Mouse (Mus musculus): ENCODE data around the gene 4932438H23Rik. TPM values are rescaled to one million over a fixed set of nuclear protein-coding genes. Genes with fewer than 3 reads are reported as not detected.

The 4932438H23Rik gene
- total RNA-seq, 1 experiment, result 0.36 TPM

DNA sequence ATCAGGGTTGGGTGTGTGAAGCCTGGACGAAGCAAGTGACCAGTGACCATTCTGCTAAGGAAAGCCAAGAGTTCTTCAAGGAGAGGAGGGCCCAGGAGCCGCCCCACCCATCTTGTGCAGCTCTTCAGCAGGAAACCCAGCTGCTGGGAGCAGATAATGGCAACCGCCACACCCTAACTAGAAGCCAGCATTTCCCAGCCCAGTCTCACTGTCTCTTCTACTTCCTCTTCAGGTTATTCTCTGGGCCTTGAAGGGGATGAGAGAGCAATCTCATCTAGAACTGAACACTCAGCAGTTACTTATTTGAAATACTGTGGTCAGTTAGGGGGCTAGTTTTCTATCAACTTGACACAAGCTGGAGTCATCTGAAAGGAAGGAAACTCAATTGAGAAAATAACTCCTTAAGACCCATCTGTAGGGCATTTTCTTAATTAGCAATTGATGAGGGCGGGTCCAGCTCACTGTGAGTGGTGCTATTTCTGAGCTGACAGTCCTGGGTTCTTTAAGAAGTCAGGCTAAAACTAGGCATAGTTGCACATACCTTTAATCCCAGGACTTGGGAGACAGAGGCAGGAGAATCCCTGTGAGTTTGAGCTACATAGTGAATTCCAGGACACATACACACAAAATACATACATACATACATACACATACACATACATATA lies 8.1 kb downstream of the 4932438H23Rik start:
- Histone ChIP-seq H3K4me3 (ENCODE audit: insufficient read depth in 1 of 2, low read depth in 1 of 2, low read length in 2 of 2, poor library complexity in 1 of 2, severe bottlenecking in 1 of 2) (no peak overlapping the region), H3K27ac (ENCODE audit: insufficient read depth, low read depth, low read length, poor library complexity, severe bottlenecking) (no peak overlapping the region), H3K9ac (ENCODE audit: insufficient read depth, low read depth, low read length, poor library complexity, severe bottlenecking) (no peak overlapping the region), H3K9me3 (ENCODE audit: control insufficient read depth, insufficient read depth, low read depth, low read length) (0 out of 2 replicates have a peak, but pooled peaks cover under 1% of the 10 kb centered on the region), H3K36me3 (ENCODE audit: control insufficient read depth, insufficient read depth, low read length, poor library complexity, severe bottlenecking) (no peaks in the 10 kb centered on the region), H3K4me1 (ENCODE audit: control insufficient read depth in 2 of 2, insufficient read depth in 2 of 2, low read length in 2 of 2, poor library complexity in 1 of 2) (no peaks in the 10 kb centered on the region)
- in situ Hi-C loops (cut with MboI; ENCODE audit: low sequenced_read_pairs in 2 of 2, unreplicated experiment in 2 of 2), result loop anchor here in 1 of 2 experiments (25.0 kb wide), 1 partner anchor 276 kb away; the partner anchor contains the start of gene Ifnar2
- TF ChIP-seq HCFC1 (IDR thresholded peaks at IDR 0.05; ENCODE audit: borderline replicate concordance, insufficient read depth, low read length) (no peak), CHD2 (IDR thresholded peaks at IDR 0.05; ENCODE audit: low read depth, low read length) (no peak)
- no peak for DNase-seq (ENCODE audit: low read depth, low spot score)

DNA sequence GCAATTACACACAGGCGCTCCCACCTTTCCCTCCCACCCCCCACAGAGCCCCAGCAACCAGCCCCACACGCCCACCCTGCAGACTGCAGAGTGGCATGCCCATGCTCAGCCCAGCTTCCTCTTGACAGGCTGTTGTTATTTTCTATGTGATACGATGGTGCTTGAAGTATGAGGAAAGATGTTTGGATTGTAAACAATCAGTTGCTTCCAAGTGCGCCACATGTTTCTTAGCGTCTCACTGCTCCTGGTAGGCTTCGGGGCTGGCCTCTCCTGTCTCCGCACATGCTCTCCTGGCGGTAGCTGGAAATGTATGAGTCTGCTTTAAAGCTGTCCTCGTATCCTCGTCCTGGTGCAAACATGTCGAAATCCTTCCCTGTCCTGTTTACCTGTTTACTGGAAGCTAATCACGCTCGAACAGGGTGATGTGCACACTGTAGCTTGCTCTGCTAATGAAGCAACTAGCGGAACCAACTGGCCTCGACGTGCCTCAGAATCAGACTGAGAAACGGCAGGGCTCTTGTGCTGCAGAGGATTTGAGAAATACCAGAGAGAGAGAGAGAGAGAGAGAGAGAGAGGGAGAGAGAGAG lies 9.6 kb downstream of the 4932438H23Rik start:
- no peak for TF ChIP-seq ZC3H11A (IDR thresholded peaks at IDR 0.05; ENCODE audit: borderline replicate concordance, low read depth, low read length)
- TF ChIP-seq HCFC1 (IDR thresholded peaks at IDR 0.05; ENCODE audit: borderline replicate concordance, insufficient read depth, low read length), result no peak
- no peak for TF ChIP-seq CHD2 (IDR thresholded peaks at IDR 0.05; ENCODE audit: low read depth, low read length)
- TF ChIP-seq MAFK (IDR thresholded peaks at IDR 0.05; ENCODE audit: insufficient read depth, low read depth, low read length), result no peak
- TF ChIP-seq ZNF384 (IDR thresholded peaks at IDR 0.05; ENCODE audit: low read depth, low read length), result no peak
- Histone ChIP-seq H3K9me3 (ENCODE audit: control insufficient read depth, insufficient read depth, low read depth, low read length) (no peaks in the 10 kb centered on the region), H3K4me1 (ENCODE audit: control insufficient read depth in 2 of 2, insufficient read depth in 2 of 2, low read length in 2 of 2, poor library complexity in 1 of 2) (no peaks in the 10 kb centered on the region), H3K36me3 (ENCODE audit: control insufficient read depth, insufficient read depth, low read length, poor library complexity, severe bottlenecking) (no peaks in the 10 kb centered on the region), H3K27ac (ENCODE audit: insufficient read depth, low read depth, low read length, poor library complexity, severe bottlenecking) (no peak overlapping the region), H3K4me3 (ENCODE audit: insufficient read depth in 1 of 2, low read depth in 1 of 2, low read length in 2 of 2, poor library complexity in 1 of 2, severe bottlenecking in 1 of 2) (no peak overlapping the region), H3K9ac (ENCODE audit: insufficient read depth, low read depth, low read length, poor library complexity, severe bottlenecking) (no peak overlapping the region)
- DNase-seq (ENCODE audit: low read depth, low spot score), result no peak
- in situ Hi-C loops (cut with MboI; ENCODE audit: low sequenced_read_pairs in 2 of 2, unreplicated experiment in 2 of 2), result loop anchor here in 1 of 2 experiments (25.0 kb wide), 1 partner anchor 277 kb away; the partner anchor contains the start of gene Ifnar2

GRCm38 (mm10) chr16:91084307-91085238 lies 10.3 kb downstream of the 4932438H23Rik start:
- H3K36me3 ChIP-seq (ENCODE audit: control insufficient read depth, insufficient read depth, low read length, poor library complexity, severe bottlenecking), result no peaks in the 10 kb centered on the region
- in situ Hi-C loops (cut with MboI; ENCODE audit: low sequenced_read_pairs in 2 of 2, unreplicated experiment in 2 of 2), result loop anchor here (5.0 to 25.0 kb wide), 3 partner anchors 128 to 278 kb away; partner anchors contain the start of gene Ifnar2 (in 1 of the 2)
- H3K4me1 ChIP-seq (ENCODE audit: control insufficient read depth in 2 of 2, insufficient read depth in 2 of 2, low read length in 2 of 2, poor library complexity in 1 of 2), result no peaks in the 10 kb centered on the region
- no peak for TF ChIP-seq MAFK (IDR thresholded peaks at IDR 0.05; ENCODE audit: insufficient read depth, low read depth, low read length)
- TF ChIP-seq HCFC1 (IDR thresholded peaks at IDR 0.05; ENCODE audit: borderline replicate concordance, insufficient read depth, low read length), result no peak
- no peak for TF ChIP-seq ZC3H11A (IDR thresholded peaks at IDR 0.05; ENCODE audit: borderline replicate concordance, low read depth, low read length)
- no peak for TF ChIP-seq ZNF384 (IDR thresholded peaks at IDR 0.05; ENCODE audit: low read depth, low read length)
- TF ChIP-seq CHD2 (IDR thresholded peaks at IDR 0.05; ENCODE audit: low read depth, low read length), result no peak
- H3K9ac ChIP-seq (ENCODE audit: insufficient read depth, low read depth, low read length, poor library complexity, severe bottlenecking), result no peak overlapping the region
- DNase-seq (ENCODE audit: low read depth, low spot score), result no peak
- no peak overlapping the region for H3K27ac ChIP-seq (ENCODE audit: insufficient read depth, low read depth, low read length, poor library complexity, severe bottlenecking)
- H3K9me3 ChIP-seq (ENCODE audit: control insufficient read depth, insufficient read depth, low read depth, low read length), result no peaks in the 10 kb centered on the region
- no peak overlapping the region for H3K4me3 ChIP-seq (ENCODE audit: insufficient read depth in 1 of 2, low read depth in 1 of 2, low read length in 2 of 2, poor library complexity in 1 of 2, severe bottlenecking in 1 of 2)

DNA sequence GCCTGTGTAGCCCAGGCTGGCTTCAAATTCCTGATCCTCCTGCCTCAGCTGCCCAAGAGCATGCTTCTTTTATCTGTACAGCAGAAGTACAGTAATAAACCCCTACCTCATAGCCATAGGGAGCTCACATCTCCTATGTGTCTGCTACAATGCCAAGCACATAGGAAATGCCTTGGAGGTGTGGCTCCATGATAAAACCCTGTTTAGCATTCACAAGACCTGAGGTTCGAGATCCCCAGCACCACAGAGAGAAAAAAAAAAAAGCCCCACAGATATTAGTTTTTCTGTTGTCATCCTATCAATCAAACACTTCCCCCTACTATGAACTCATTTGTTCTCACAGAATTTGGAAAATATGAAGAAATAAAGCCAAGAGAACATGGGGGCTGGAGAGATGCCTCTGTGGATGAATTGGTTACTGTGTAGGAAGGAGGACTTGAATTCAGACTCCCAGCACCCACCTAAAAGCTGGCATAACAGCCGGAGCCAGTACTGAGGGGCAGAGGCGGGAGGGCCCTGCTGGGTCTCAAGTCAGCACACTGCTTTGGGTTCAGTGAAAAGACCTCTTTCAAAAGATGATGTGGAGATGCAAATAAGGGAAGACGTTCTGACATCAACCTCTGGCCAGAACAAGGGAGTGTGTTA lies 11.8 kb downstream of the 4932438H23Rik start:
- H3K9ac ChIP-seq (ENCODE audit: insufficient read depth, low read depth, low read length, poor library complexity, severe bottlenecking), result no peak overlapping the region
- no peaks in the 10 kb centered on the region for H3K4me1 ChIP-seq (ENCODE audit: control insufficient read depth in 2 of 2, insufficient read depth in 2 of 2, low read length in 2 of 2, poor library complexity in 1 of 2)
- TF ChIP-seq ZC3H11A (IDR thresholded peaks at IDR 0.05; ENCODE audit: borderline replicate concordance, low read depth, low read length) (no peak), CHD2 (IDR thresholded peaks at IDR 0.05; ENCODE audit: low read depth, low read length) (no peak), MAFK (IDR thresholded peaks at IDR 0.05; ENCODE audit: insufficient read depth, low read depth, low read length) (no peak), ZNF384 (IDR thresholded peaks at IDR 0.05; ENCODE audit: low read depth, low read length) (no peak), HCFC1 (IDR thresholded peaks at IDR 0.05; ENCODE audit: borderline replicate concordance, insufficient read depth, low read length) (no peak)
- in situ Hi-C loops (cut with MboI; ENCODE audit: low sequenced_read_pairs in 2 of 2, unreplicated experiment in 2 of 2), result loop anchor here (5.0 to 25.0 kb wide), 3 partner anchors 129 to 279 kb away; partner anchors contain the start of gene Ifnar2 (in 1 of the 2)
- H3K4me3 ChIP-seq (ENCODE audit: insufficient read depth in 1 of 2, low read depth in 1 of 2, low read length in 2 of 2, poor library complexity in 1 of 2, severe bottlenecking in 1 of 2), result no peak overlapping the region
- no peak overlapping the region for H3K27ac ChIP-seq (ENCODE audit: insufficient read depth, low read depth, low read length, poor library complexity, severe bottlenecking)
- no peaks in the 10 kb centered on the region for H3K36me3 ChIP-seq (ENCODE audit: control insufficient read depth, insufficient read depth, low read length, poor library complexity, severe bottlenecking)
- H3K9me3 ChIP-seq (ENCODE audit: control insufficient read depth, insufficient read depth, low read depth, low read length), result no peaks in the 10 kb centered on the region
- DNase-seq (ENCODE audit: low read depth, low spot score), result no peak

All from ES-E14 (cell line).